Mouse (Mus musculus) lung, adult 2 months (tissue): ENCODE results near the gene Fbxo47.

ENCODE experiments used
- CTCF ChIP-seq: fragments of 200-500 bp; IDR thresholded peaks from 2 replicates; pipeline ENCODE4 v1.5.1; 2011; ENCODE audit warnings: mild to moderate bottlenecking, low read length, control low read depth; ENCODE audit not compliant: insufficient read depth
- POLR2A ChIP-seq: fragments of 200-500 bp; IDR thresholded peaks from 2 replicates; pipeline ENCODE4 v1.6.1; 2011; ENCODE audit warnings: low read depth, mild to moderate bottlenecking, control low read depth, low read length, borderline replicate concordance; ENCODE audit errors: extremely low read depth

GRCm38 (mm10) chr11:97810356-97810755, 73.6 kb downstream of the Fbxo47 start:
- no peak for TF ChIP-seq CTCF
- no peak for TF ChIP-seq POLR2A
